In the genomic region with DNA sequence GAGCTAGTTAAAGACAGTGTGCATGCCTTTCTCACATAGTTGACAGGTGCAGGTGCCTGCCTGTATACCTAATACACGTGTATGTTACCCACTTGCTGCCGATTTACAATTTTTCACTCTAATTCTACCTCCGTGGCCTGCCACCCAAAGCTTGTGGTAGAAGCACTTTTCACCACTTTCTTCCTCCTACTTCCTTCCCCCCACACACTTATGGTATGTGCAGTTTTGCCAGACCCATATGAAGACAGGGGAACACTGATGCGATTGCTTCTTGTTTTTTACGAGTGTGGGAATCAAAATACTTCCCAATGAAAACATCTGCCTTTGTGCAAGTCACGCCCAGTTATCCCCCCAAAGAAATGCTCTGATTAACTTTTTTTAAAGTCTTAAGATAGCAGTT, we compare ENCODE assay signal across 25 mouse cellular contexts.
DNase-seq lines count a peak whose midpoint lies in the region; ATAC-seq and TF ChIP-seq lines count a peak whose summit lies in the region.
"Had no signal": no experiment of that assay in that cellular context is flagged by ENCODE, and none has a peak within 500 bp of the region (broad histone marks: within the 10 kb centered on the region; RNA-seq: fewer than 3 reads in every experiment).

No protein-coding gene starts in this region.

- H3K4me3 ChIP-seq in layer of hippocampus, adult 2 months, result peak overlapping the region; percentile 38
- no peak overlapping the region for H3K4me3 ChIP-seq in kidney, embryonic 16.5 days (ENCODE audit: low read length)
- H3K4me3 ChIP-seq: embryonic facial prominence, embryonic 13.5 days; forebrain, embryonic 12.5 days; heart, adult 2 months; heart, embryonic 15.5 days; hindbrain, embryonic 10.5 days had no signal

- DNase-seq in layer of hippocampus, adult 2 months (ENCODE audit: low spot score in 2 of 2), result no peak
- no peak for DNase-seq in layer of hippocampus, postnatal 10 days (ENCODE audit: low spot score in 2 of 2)
- peak; percentile 45 for DNase-seq in right cerebral cortex, adult 18-20 months
- DNase-seq in right cerebral cortex, postnatal 14 days, result no peak
- no peak for DNase-seq in kidney, postnatal 36 days
- DNase-seq: adrenal gland, postnatal 36 days; cerebellum, adult 11 months; cerebellum, adult 8-10 months; cerebellum, postnatal 25 days; gastrocnemius, postnatal 10 days; heart, adult 2 months; heart, postnatal 14 days had no signal

- H3K27ac ChIP-seq in layer of hippocampus, adult 2 months, result peak overlapping the region; percentile 79
- no peak overlapping the region for H3K27ac ChIP-seq in kidney, embryonic 16.5 days (ENCODE audit: low read length)
- H3K27ac ChIP-seq: embryonic facial prominence, embryonic 13.5 days; forebrain, embryonic 12.5 days; heart, adult 2 months; heart, embryonic 15.5 days; hindbrain, embryonic 10.5 days; hindbrain, embryonic 14.5 days had no signal

- no peak for TF ChIP-seq CTCF in layer of hippocampus, adult 2 months (conservative IDR thresholded peaks at IDR 0.05)

- H3K4me1 ChIP-seq in kidney, embryonic 16.5 days (ENCODE audit: insufficient read depth, low read length), result no peaks in the 10 kb centered on the region
- H3K4me1 ChIP-seq: embryonic facial prominence, embryonic 13.5 days; forebrain, embryonic 12.5 days; heart, embryonic 15.5 days; hindbrain, embryonic 10.5 days had no signal

- H3K9ac ChIP-seq in kidney, embryonic 16.5 days (replicated peaks; ENCODE audit: low read length), result no peak overlapping the region
- H3K9ac ChIP-seq: embryonic facial prominence, embryonic 13.5 days; forebrain, embryonic 12.5 days; heart, embryonic 15.5 days; hindbrain, embryonic 14.5 days had no signal

- no peaks in the 10 kb centered on the region for H3K27me3 ChIP-seq in kidney, embryonic 16.5 days (ENCODE audit: insufficient read depth, low read length)
- H3K27me3 ChIP-seq: CH12.LX; embryonic facial prominence, embryonic 13.5 days; forebrain, embryonic 12.5 days; heart, embryonic 15.5 days; Patski had no signal

- H3K4me2 ChIP-seq in kidney, embryonic 16.5 days (replicated peaks; ENCODE audit: low read depth, low read length), result no peak overlapping the region
- H3K4me2 ChIP-seq: embryonic facial prominence, embryonic 13.5 days; forebrain, embryonic 12.5 days; heart, embryonic 11.5 days; heart, embryonic 15.5 days; hindbrain, embryonic 14.5 days had no signal

- peak; percentile 50 for ATAC-seq in common myeloid progenitor, adult 5-6 weeks (replicated peaks; ENCODE audit: low read depth, poor library complexity, severe bottlenecking)
- 0 out of 2 replicates have a peak, but pooled peaks have one; percentile 45 for ATAC-seq in megakaryocyte, adult 5-6 weeks (ENCODE audit: poor library complexity, severe bottlenecking)
- no peak for ATAC-seq in kidney, embryonic 16.5 days (ENCODE audit: low FRiP score, low TSS enrichment)
- ATAC-seq: activated CD4-positive, CD25-positive, alpha-beta regulatory T cell, adult 4 months; forebrain, embryonic 16.5 days; Patski had no signal

- 67% methylated on average over 6 of the region's 6 CpGs for WGBS in kidney, embryonic 16.5 days

- no peaks in the 10 kb centered on the region for H3K36me3 ChIP-seq in kidney, embryonic 16.5 days (ENCODE audit: insufficient read depth, low read length)
- H3K36me3 ChIP-seq: embryonic facial prominence, embryonic 13.5 days; forebrain, embryonic 12.5 days; heart, embryonic 15.5 days; hindbrain, embryonic 10.5 days had no signal

- H3K9me3 ChIP-seq in kidney, embryonic 16.5 days (ENCODE audit: low read length), result no peaks in the 10 kb centered on the region
- H3K9me3 ChIP-seq: embryonic facial prominence, embryonic 13.5 days; forebrain, embryonic 12.5 days; heart, embryonic 15.5 days; hindbrain, embryonic 10.5 days had no signal
